Mouse (Mus musculus) kidney, embryonic 14.5 days (tissue): ENCODE data around the gene Abcg1. TPM values are rescaled to one million over a fixed set of nuclear protein-coding genes. Genes with fewer than 3 reads are reported as not detected.

ENCODE experiments used
- ATAC-seq: fragments of 200-750 bp; cut with Nextera tagmentation; 2 replicates; pipeline ENCODE4 v1.8.0; 2017; ENCODE audit warnings: moderate number of reproducible peaks, mild to moderate bottlenecking, moderate TSS enrichment, moderate library complexity; ENCODE audit not compliant: low FRiP score, low TSS enrichment
- H3K27ac ChIP-seq: fragments of 300-500 bp; sonication (generic); 2 replicates; pipeline ENCODE4 v1.5.1; 2014; ENCODE audit warnings: low read depth, mild to moderate bottlenecking, low read length, moderate library complexity, mixed read lengths
- H3K27me3 ChIP-seq: fragments of 300-500 bp; sonication (generic); 2 replicates; pipeline ENCODE4 v1.6.1; 2014; ENCODE audit warnings: mild to moderate bottlenecking, low read length; ENCODE audit not compliant: control insufficient read depth, insufficient read depth
- H3K36me3 ChIP-seq: fragments of 300-500 bp; sonication (generic); 2 replicates; pipeline ENCODE4 v1.6.1; 2014; ENCODE audit warnings: low read length, mixed read lengths; ENCODE audit not compliant: control insufficient read depth, insufficient read depth
- H3K4me1 ChIP-seq: fragments of 300-500 bp; sonication (generic); 2 replicates; pipeline ENCODE4 v1.6.1; 2014; ENCODE audit warnings: low read length, mixed read lengths; ENCODE audit not compliant: control insufficient read depth, insufficient read depth
- H3K4me2 ChIP-seq: fragments of 300-500 bp; sonication (generic); replicated peaks from 2 replicates; pipeline ENCODE4 v1.6.1; 2014; ENCODE audit warnings: low read depth, mild to moderate bottlenecking, low read length
- H3K4me3 ChIP-seq: fragments of 300-500 bp; sonication (generic); 2 replicates; pipeline ENCODE4 v1.5.1; 2014; ENCODE audit warnings: mild to moderate bottlenecking, low read length
- H3K9ac ChIP-seq: fragments of 300-500 bp; sonication (generic); 2 replicates; pipeline ENCODE4 v1.6.1; 2014; ENCODE audit warnings: low read depth, mild to moderate bottlenecking, low read length, moderate library complexity
- H3K9me3 ChIP-seq: fragments of 300-500 bp; sonication (generic); 2 replicates; pipeline ENCODE4 v1.6.1; 2016; ENCODE audit warnings: low read length; ENCODE audit not compliant: control insufficient read depth
- WGBS: fragments of 180-500 bp; shearing (Covaris S2); extraction: QIAGEN DNeasy Blood & Tissue Kit; methylation state at CpG from one replicate; pipeline ENCODE4 v1.1.7; 2014; 5-methylcytosine and 5-hydroxymethylcytosine counted together
- polyA plus RNA-seq: library from polyadenylated mRNA; unstranded; fragments of >200 nt; fragmentation: Nextera tagmentation; extraction: Ambion mirVana; gene quantifications from 2 replicates; pipeline ENCODE4 v1.2.1, GENCODE M21; 2014

Abcg1 gene
- polyA plus RNA-seq, 1 experiment from 2014 or later, result 5.4 TPM

GRCm38 (mm10) chr17:31082296-31083078 lies 25.0 kb downstream of the Abcg1 start:
- no peak overlapping the region for H3K9ac ChIP-seq
- H3K27me3 ChIP-seq, result no peaks in the 10 kb centered on the region
- no peak overlapping the region for H3K27ac ChIP-seq
- no peak overlapping the region for H3K4me3 ChIP-seq
- ATAC-seq, result no peak
- no peaks in the 10 kb centered on the region for H3K9me3 ChIP-seq
- WGBS, result 85% methylated on average over 4 of the region's 4 CpGs
- no peak overlapping the region for H3K4me2 ChIP-seq
- peaks cover 10% of the 10 kb centered on the region; the same call in 1 of the 2 replicates for H3K4me1 ChIP-seq
- H3K36me3 ChIP-seq, result no peaks in the 10 kb centered on the region

DNA sequence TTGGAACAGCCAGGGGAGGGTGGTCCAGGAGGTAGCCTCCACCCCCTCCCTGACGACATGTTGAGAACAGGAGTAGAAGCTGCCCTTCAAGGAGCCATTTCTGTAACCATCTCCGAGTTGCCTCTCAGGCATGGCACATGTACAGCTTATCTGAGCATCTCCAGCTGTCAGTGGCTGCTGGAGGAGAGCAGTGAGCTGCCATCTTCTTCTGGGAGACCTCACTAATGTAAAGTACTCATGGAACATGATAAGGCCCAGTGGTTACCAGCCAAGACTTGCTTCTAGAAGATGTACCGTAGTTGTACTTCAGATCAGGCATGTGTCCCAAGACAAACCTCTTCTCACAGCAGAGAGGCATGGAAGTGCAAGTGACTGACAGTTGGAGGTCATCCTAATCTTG lies 28.0 kb downstream of the Abcg1 start:
- no peaks in the 10 kb centered on the region for H3K27me3 ChIP-seq
- no peaks in the 10 kb centered on the region for H3K9me3 ChIP-seq
- H3K36me3 ChIP-seq, result no peaks in the 10 kb centered on the region
- H3K9ac ChIP-seq, result no peak overlapping the region
- H3K4me3 ChIP-seq, result no peak overlapping the region
- no peak overlapping the region for H3K27ac ChIP-seq
- WGBS, result 85% methylated on average over 3 of the region's 3 CpGs
- no peak overlapping the region for H3K4me2 ChIP-seq
- no peak for ATAC-seq
- H3K4me1 ChIP-seq, result peaks cover 12% of the 10 kb centered on the region

DNA sequence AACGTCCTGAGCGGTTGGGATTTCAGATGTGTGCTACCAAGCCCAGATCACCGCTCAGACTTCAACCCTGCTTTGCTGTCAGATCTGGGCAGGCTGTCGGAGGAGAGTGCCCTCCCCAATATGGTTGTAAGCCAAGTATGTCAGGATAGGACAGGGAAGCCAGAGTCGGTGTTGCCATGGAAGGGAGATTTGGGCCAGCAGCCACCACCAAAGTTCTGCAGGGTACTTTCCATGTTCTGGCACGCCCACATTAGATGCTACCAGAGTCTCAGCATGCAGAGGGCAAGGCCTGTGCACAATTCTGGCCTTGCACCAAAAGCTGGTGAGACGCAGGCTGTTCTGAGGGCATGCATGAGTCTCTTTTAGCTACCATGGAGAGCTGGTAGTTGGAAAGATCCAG lies 28.7 kb downstream of the Abcg1 start:
- Histone ChIP-seq H3K36me3 (no peaks in the 10 kb centered on the region), H3K4me2 (no peak overlapping the region), H3K9ac (no peak overlapping the region), H3K4me3 (no peak overlapping the region), H3K9me3 (no peaks in the 10 kb centered on the region), H3K27ac (no peak overlapping the region), H3K27me3 (no peaks in the 10 kb centered on the region), H3K4me1 (peaks cover 12% of the 10 kb centered on the region)
- ATAC-seq, result no peak
- WGBS, result 95% methylated on average over 7 of the region's 7 CpGs

- H3K27ac ChIP-seq, result no peak overlapping the region
- WGBS, result 34% methylated on average over 5 of the region's 5 CpGs
- ATAC-seq, result no peak
Measured at GRCm38 (mm10) chr17:31088711-31089110, 31.2 kb downstream of the Abcg1 start.

GRCm38 (mm10) chr17:31089848-31090247 lies 32.4 kb downstream of the Abcg1 start:
- Histone ChIP-seq H3K9ac (no peak overlapping the region), H3K4me3 (no peak overlapping the region), H3K4me1 (peaks cover 12% of the 10 kb centered on the region), H3K27me3 (no peaks in the 10 kb centered on the region), H3K4me2 (no peak overlapping the region), H3K27ac (no peak overlapping the region), H3K9me3 (0 out of 2 replicates have a peak, but pooled peaks cover 2% of the 10 kb centered on the region), H3K36me3 (no peaks in the 10 kb centered on the region)
- no peak for ATAC-seq
- WGBS, result 59% methylated on average over 8 of the region's 8 CpGs

More at GRCm38 (mm10) chr17:31088711-31089110, 31.2 kb downstream of the Abcg1 start:
- Histone ChIP-seq H3K36me3 (no peaks in the 10 kb centered on the region), H3K9me3 (0 out of 2 replicates have a peak, but pooled peaks cover 2% of the 10 kb centered on the region), H3K4me1 (peaks cover 12% of the 10 kb centered on the region), H3K4me2 (no peak overlapping the region), H3K27me3 (no peaks in the 10 kb centered on the region), H3K4me3 (no peak overlapping the region), H3K9ac (no peak overlapping the region; the same call in 1 of the 2 replicates)

- Histone ChIP-seq H3K4me3 (no peak overlapping the region), H3K27ac (no peak overlapping the region), H3K27me3 (no peaks in the 10 kb centered on the region), H3K4me1 (peaks cover 12% of the 10 kb centered on the region), H3K9ac (no peak overlapping the region), H3K4me2 (no peak overlapping the region), H3K9me3 (0 out of 2 replicates have a peak, but pooled peaks cover 2% of the 10 kb centered on the region), H3K36me3 (no peaks in the 10 kb centered on the region)
- 58% methylated on average over 13 of the region's 13 CpGs for WGBS
- no peak for ATAC-seq
Measured at GRCm38 (mm10) chr17:31091023-31091735, 33.7 kb downstream of the Abcg1 start.

DNA sequence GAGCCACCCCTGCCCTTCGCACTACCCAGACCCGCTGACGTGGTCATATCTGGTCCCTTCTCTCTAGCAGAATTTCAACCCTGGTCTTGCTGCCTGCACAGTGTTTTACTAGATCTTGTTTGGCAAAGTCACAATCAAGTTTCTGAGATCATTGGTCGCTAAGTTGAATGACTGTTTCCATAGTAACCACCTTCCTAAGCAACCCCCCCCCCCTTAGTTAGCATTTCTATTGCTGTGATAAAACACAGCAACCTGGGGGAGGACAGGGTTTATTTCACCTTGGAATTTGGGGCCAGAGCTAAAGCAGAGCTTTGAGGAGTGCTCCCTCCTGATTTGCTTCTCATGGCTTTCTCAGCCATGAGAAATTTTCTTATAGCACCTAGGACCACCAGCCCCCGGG lies 37.3 kb downstream of the Abcg1 start:
- no peaks in the 10 kb centered on the region for H3K27me3 ChIP-seq
- ATAC-seq, result no peak
- H3K4me3 ChIP-seq, result no peak overlapping the region
- no peak overlapping the region for H3K4me2 ChIP-seq
- 56% methylated on average over 5 of the region's 5 CpGs for WGBS
- H3K27ac ChIP-seq, result no peak overlapping the region
- no peaks in the 10 kb centered on the region for H3K36me3 ChIP-seq
- H3K9ac ChIP-seq, result no peak overlapping the region
- 0 out of 2 replicates have a peak, but pooled peaks cover 2% of the 10 kb centered on the region for H3K9me3 ChIP-seq
- H3K4me1 ChIP-seq, result no peaks in the 10 kb centered on the region

GRCm38 (mm10) chr17:31095570-31095969 lies 38.1 kb downstream of the Abcg1 start:
- Histone ChIP-seq H3K4me2 (no peak overlapping the region), H3K9ac (no peak overlapping the region), H3K9me3 (0 out of 2 replicates have a peak, but pooled peaks cover 2% of the 10 kb centered on the region), H3K27ac (no peak overlapping the region), H3K27me3 (no peaks in the 10 kb centered on the region), H3K4me3 (no peak overlapping the region), H3K4me1 (no peaks in the 10 kb centered on the region), H3K36me3 (no peaks in the 10 kb centered on the region)
- 80% methylated on average over 7 of the region's 7 CpGs for WGBS
- ATAC-seq, result no peak

GRCm38 (mm10) chr17:31096893-31097292 lies 39.4 kb downstream of the Abcg1 start:
- 0 out of 2 replicates have a peak, but pooled peaks cover 2% of the 10 kb centered on the region for H3K9me3 ChIP-seq
- H3K4me3 ChIP-seq, result no peak overlapping the region
- no peak for ATAC-seq
- no peak overlapping the region for H3K4me2 ChIP-seq
- no peaks in the 10 kb centered on the region for H3K4me1 ChIP-seq
- no peak overlapping the region for H3K27ac ChIP-seq
- H3K9ac ChIP-seq, result no peak overlapping the region
- WGBS, result 98% methylated on average over 2 of the region's 2 CpGs
- H3K36me3 ChIP-seq, result no peaks in the 10 kb centered on the region
- no peaks in the 10 kb centered on the region for H3K27me3 ChIP-seq
